Mouse (Mus musculus) heart, embryonic 13.5 days (tissue): ENCODE results near the gene Gm3278. TPM values are rescaled to one million over a fixed set of nuclear protein-coding genes. Genes with fewer than 3 reads are reported as not detected.
"Not testable (repeated sequence)": the region's sequence is repeated elsewhere in the genome, so short reads cannot be mapped to it uniquely, and the experiment has no call there.

ENCODE experiments used
- ATAC-seq: fragments of 200-750 bp; cut with Nextera tagmentation; 2 replicates; pipeline ENCODE4 v1.8.0; 2017; ENCODE audit warnings: moderate TSS enrichment; ENCODE audit not compliant: insufficient number of reproducible peaks, low FRiP score, low TSS enrichment; ENCODE audit errors: extremely low read depth
- H3K27ac ChIP-seq: fragments of 300-500 bp; sonication (generic); replicated peaks from 2 replicates; pipeline ENCODE4 v1.5.1; 2015; ENCODE audit warnings: moderate library complexity, mild to moderate bottlenecking, inconsistent platforms
- H3K27me3 ChIP-seq: fragments of 300-500 bp; sonication (generic); replicated peaks from 2 replicates; pipeline ENCODE4 v1.6.1; 2015; ENCODE audit warnings: mild to moderate bottlenecking, inconsistent platforms
- H3K36me3 ChIP-seq: fragments of 300-500 bp; sonication (generic); 2 replicates; pipeline ENCODE4 v1.6.1; 2015; ENCODE audit warnings: mild to moderate bottlenecking, inconsistent platforms
- H3K4me1 ChIP-seq: fragments of 300-500 bp; sonication (generic); 2 replicates; pipeline ENCODE4 v1.6.1; 2015; ENCODE audit warnings: inconsistent platforms
- H3K4me2 ChIP-seq: fragments of 300-500 bp; sonication (generic); 2 replicates; pipeline ENCODE4 v1.6.1; 2015; ENCODE audit warnings: inconsistent platforms, mild to moderate bottlenecking, moderate library complexity
- H3K4me3 ChIP-seq: fragments of 300-500 bp; sonication (generic); 2 replicates; pipeline ENCODE4 v1.5.1; 2015; ENCODE audit warnings: moderate library complexity, mild to moderate bottlenecking, inconsistent platforms
- H3K9ac ChIP-seq: fragments of 300-500 bp; sonication (generic); 2 replicates; pipeline ENCODE4 v1.6.1; 2015; ENCODE audit warnings: inconsistent platforms, mild to moderate bottlenecking, moderate library complexity
- H3K9me3 ChIP-seq: fragments of 300-500 bp; sonication (generic); 2 replicates; pipeline ENCODE4 v1.6.1; 2016; ENCODE audit warnings: inconsistent platforms
- WGBS: fragments of 180-500 bp; shearing (Covaris S2); methylation state at CpG from one replicate; pipeline ENCODE4 v1.1.7; 2015; ENCODE audit warnings: mixed read lengths; 5-methylcytosine and 5-hydroxymethylcytosine counted together
- polyA plus RNA-seq: library from polyadenylated mRNA; unstranded; fragments of >200 nt; fragmentation: Nextera tagmentation; extraction: Ambion mirVana; gene quantifications from 2 replicates; pipeline ENCODE4 v1.2.1, GENCODE M21; 2015

Gm3278 gene
- polyA plus RNA-seq, result 0.17 TPM in 1 of 2 replicates, not detected in the other

DNA sequence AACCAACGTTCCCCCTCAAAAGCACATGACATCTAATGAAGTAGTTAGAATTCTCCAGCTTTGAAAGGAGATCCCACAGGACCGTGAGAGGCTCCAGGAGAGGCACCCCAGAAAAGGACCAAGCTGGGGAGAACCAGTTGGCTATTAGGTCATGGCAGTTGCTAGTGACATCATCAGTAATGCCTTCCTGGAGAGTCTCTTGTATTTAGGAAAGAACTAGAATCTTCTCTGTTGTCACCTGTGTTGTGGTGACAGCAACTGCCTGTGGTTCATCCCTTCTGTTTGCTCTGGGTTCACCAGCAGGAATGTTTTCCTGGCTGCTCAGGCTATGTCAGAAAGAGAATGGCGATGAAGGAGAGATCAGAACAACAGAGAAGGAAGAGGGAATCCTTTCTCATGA lies at the start of gene Gm3278:
TSS of gene Gm3278 (plus strand) at position 301 of the 400 bp plus-strand sequence.
- not testable (repeated sequence) for ATAC-seq, H3K9me3 ChIP-seq, H3K36me3 ChIP-seq, H3K9ac ChIP-seq, H3K4me2 ChIP-seq, H3K27me3 ChIP-seq, H3K27ac ChIP-seq, H3K4me1 ChIP-seq, H3K4me3 ChIP-seq
- WGBS, result 57% methylated on average over 1 of the region's 3 CpGs

DNA sequence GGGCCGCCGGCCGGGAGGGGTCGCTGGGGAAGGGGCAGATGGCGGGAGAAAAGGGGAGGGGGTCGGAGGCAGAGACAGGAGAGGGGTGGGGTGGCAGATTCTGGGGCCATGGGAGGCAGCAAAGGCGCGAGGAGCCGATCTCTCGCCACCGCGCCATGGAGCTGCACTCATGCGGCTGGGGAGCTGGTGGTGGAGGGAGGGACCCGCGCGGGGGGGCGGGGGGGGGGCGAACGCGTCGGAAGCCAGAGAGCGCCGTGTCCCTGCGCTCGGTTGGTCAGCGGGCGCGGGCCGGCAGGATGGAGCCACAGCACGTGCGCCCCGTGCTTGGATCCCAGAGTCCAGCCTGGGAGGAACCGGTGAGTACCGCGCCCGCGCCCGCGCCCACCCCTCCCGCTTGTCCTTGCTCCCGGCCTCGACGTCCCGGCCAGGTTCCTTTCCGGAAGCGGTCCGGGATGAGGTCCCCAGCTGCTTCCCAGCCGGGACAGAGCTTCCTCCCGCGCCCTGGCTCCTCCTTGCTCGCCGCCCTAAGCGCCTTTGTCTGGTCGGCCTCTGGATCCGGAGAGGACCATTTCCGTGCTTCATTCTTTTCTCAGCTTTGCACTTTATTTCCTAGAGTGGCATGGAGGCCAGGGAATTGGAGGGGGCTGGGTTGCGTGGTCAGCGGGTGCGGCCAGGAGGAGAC lies 36.8 kb upstream of the Gm3278 start, which contains the start of gene Gm3264:
TSS of gene Gm3264 (plus strand) at position 278 of the 682 bp plus-strand sequence.
- 5% methylated on average over 36 of the region's 59 CpGs for WGBS
- H3K4me1 ChIP-seq, ATAC-seq, H3K9me3 ChIP-seq, H3K27me3 ChIP-seq, H3K27ac ChIP-seq, H3K36me3 ChIP-seq: not testable (repeated sequence)
- Histone ChIP-seq H3K4me3 (peak within 1 kb of the TSS; percentile 49), H3K4me2 (peak within 1 kb of the TSS; percentile 65), H3K9ac (peak within 1 kb of the TSS; percentile 66)

Other genes with a start within 250 kb of the Gm3278 start
- gene Gm3239, start 228.2 kb upstream of the Gm3278 start, polyA plus RNA-seq, result 0.42 and 0.57 TPM in 2 replicates
- gene Gm7876, start 183.2 kb upstream of the Gm3278 start, polyA plus RNA-seq, result not detected in 2 replicates
- gene Gm3252, start 165.6 kb upstream of the Gm3278 start, polyA plus RNA-seq, result 0.47 and 0.93 TPM in 2 replicates
- not detected in 2 replicates for gene Gm9602, start 116.1 kb upstream of the Gm3278 start, polyA plus RNA-seq
- gene Gm3269, start 54.3 kb upstream of the Gm3278 start, polyA plus RNA-seq, result not detected in 2 replicates
- 1.4 and 1.9 TPM in 2 replicates for gene Gm3264, start 36.8 kb upstream of the Gm3278 start, polyA plus RNA-seq
- not detected in 2 replicates for gene Gm8297, start 91.5 kb downstream of the Gm3278 start, polyA plus RNA-seq
- gene Gm3298, start 123.5 kb downstream of the Gm3278 start, polyA plus RNA-seq, result not detected in 2 replicates
- gene 4930555G01Rik, start 158.2 kb downstream of the Gm3278 start, polyA plus RNA-seq, result not detected in 2 replicates
- gene Gm8281, start 178.6 kb downstream of the Gm3278 start, polyA plus RNA-seq, result 3.1 and 3.2 TPM in 2 replicates
- not detected in 2 replicates for gene Gm8279, start 239.1 kb downstream of the Gm3278 start, polyA plus RNA-seq